Mouse (Mus musculus): ENCODE data around the gene Actbl2. TPM values are rescaled to one million over a fixed set of nuclear protein-coding genes. Genes with fewer than 3 reads are reported as not detected.

Actbl2 gene
- polyA plus RNA-seq, 1 experiment from 2014 or later: not detected

DNA sequence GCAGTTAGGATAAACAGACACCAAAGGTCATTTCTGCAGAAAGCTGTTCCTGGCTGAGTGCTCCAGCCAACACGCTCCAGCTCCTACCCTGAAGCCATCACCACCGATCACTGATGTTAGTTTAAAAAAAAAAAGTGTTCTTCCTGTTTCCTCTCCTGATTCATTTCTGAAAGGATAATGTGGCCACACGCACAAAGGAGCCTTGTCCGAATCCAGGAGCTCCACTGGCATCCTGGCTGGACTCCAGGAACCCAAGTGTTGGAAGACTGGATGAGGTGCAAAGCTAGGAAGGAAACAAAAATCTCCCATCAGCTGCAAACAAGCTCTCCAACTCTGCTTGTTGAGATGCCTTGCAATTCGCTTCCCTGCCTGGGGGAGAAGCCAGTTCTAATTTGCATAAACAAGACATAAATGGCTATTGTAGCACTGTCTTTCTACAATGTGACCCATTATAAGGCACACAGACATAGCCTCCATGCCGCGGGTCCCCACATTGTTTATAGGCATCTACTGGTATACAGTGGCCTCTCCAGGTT is 37.2 kb downstream of the Actbl2 start:
- no peaks in the 10 kb centered on the region for H3K9me3 ChIP-seq (ENCODE audit: control insufficient read depth, low read length)
- H3K4me3 ChIP-seq (replicated peaks; ENCODE audit: low read length): no peak overlapping the region
- no peaks in the 10 kb centered on the region for H3K4me1 ChIP-seq (replicated peaks; ENCODE audit: control insufficient read depth, insufficient read depth, low read length)
- peak; percentile 72 for ATAC-seq
- WGBS: 23% methylated on average over 7 of the region's 7 CpGs
- no peak overlapping the region; the same call in 1 of the 2 replicates for H3K4me2 ChIP-seq (ENCODE audit: low read length)
- peak overlapping the region; percentile 18; the same call in 1 of the 2 replicates for H3K27ac ChIP-seq (ENCODE audit: low read length)
- H3K36me3 ChIP-seq (ENCODE audit: control insufficient read depth, insufficient read depth): no peaks in the 10 kb centered on the region
- H3K27me3 ChIP-seq (replicated peaks; ENCODE audit: control insufficient read depth, insufficient read depth, low read length): no peaks in the 10 kb centered on the region
- no peak overlapping the region for H3K9ac ChIP-seq (replicated peaks; ENCODE audit: low read depth, low read length)

DNA sequence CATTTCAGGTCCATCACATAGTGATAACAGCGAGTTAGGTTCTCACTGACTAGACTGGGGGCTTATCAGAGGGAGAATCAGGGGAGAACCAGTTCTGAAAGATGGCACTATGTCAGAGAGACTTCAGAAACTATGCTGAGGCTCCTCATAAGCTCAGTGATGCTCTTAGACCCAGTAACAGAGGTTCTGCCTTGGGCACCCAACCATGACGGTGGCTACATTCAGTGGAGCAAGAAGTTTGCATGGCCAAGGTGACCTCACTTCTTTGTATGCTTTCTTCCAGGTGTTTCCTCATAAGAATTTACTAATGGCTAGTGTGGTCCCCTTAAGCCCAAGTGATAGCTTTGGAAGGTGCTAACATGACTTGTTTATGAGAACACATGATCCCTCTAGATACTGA is 38.7 kb downstream of the Actbl2 start:
- no peak for ATAC-seq
- 95% methylated on average over 2 of the region's 2 CpGs for WGBS
- H3K4me2 ChIP-seq (ENCODE audit: low read length): no peak overlapping the region

DNA sequence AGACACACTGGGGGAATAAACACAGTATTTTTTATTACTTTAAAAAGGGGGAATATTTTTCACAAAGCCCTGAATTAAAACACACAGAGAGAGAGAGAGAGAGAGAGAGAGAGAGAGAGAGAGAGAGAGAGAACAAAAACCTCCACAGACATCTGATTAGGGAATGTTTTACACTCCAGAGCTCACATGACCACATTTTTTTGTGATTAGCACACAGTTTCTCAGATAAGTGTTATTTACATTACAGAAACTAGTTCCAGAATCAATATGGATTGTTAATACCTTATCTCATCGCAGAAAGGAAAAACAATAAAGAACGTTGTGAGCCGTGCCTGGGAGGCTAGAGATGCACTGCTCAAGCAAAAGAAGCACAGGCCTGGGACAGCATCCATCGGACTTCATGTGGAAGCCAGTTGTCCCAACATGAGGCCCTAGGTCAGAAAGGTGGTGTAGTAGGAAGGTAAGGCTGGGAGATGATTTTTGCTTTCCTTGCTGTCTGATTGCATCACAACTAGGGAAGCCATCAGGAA is 40.2 kb downstream of the Actbl2 start:
- Histone ChIP-seq H3K4me2 (ENCODE audit: low read length) (no peak overlapping the region), H3K27ac (ENCODE audit: low read length) (no peak overlapping the region), H3K27me3 (replicated peaks; ENCODE audit: control insufficient read depth, insufficient read depth, low read length) (no peaks in the 10 kb centered on the region), H3K9me3 (ENCODE audit: control insufficient read depth, low read length) (no peaks in the 10 kb centered on the region), H3K4me1 (replicated peaks; ENCODE audit: control insufficient read depth, insufficient read depth, low read length) (no peaks in the 10 kb centered on the region), H3K36me3 (ENCODE audit: control insufficient read depth, insufficient read depth) (no peaks in the 10 kb centered on the region), H3K4me3 (replicated peaks; ENCODE audit: low read length) (no peak overlapping the region), H3K9ac (replicated peaks; ENCODE audit: low read depth, low read length) (no peak overlapping the region)
- WGBS: 78% methylated on average over 4 of the region's 4 CpGs
- ATAC-seq: no peak

More for the DNA sequence above, 38.7 kb downstream of the Actbl2 start:
- Histone ChIP-seq H3K4me3 (replicated peaks; ENCODE audit: low read length) (no peak overlapping the region), H3K9ac (replicated peaks; ENCODE audit: low read depth, low read length) (no peak overlapping the region), H3K36me3 (ENCODE audit: control insufficient read depth, insufficient read depth) (no peaks in the 10 kb centered on the region), H3K27ac (ENCODE audit: low read length) (no peak overlapping the region), H3K4me1 (replicated peaks; ENCODE audit: control insufficient read depth, insufficient read depth, low read length) (no peaks in the 10 kb centered on the region), H3K27me3 (replicated peaks; ENCODE audit: control insufficient read depth, insufficient read depth, low read length) (no peaks in the 10 kb centered on the region), H3K9me3 (ENCODE audit: control insufficient read depth, low read length) (no peaks in the 10 kb centered on the region)

DNA sequence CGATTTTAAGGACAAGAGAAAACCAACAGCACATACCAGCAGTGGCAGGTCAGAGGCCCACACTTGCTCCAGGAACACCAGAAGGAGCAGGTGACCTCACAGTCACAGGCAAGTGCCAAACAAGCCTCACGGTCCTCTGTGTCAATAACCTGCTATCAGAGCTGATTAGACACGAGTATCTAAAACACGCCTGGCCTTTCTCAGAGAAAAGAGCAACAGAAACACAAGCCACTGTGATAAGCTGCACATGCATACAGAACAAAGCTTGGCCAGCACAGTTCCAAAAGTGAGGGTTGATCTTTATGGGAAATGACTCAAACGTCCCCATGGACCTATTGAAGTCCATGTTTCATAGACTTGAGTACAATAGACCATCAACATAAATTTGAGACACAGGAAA is 41.2 kb downstream of the Actbl2 start:
- H3K9ac ChIP-seq (replicated peaks; ENCODE audit: low read depth, low read length): no peak overlapping the region
- H3K36me3 ChIP-seq (ENCODE audit: control insufficient read depth, insufficient read depth): no peaks in the 10 kb centered on the region
- H3K27me3 ChIP-seq (replicated peaks; ENCODE audit: control insufficient read depth, insufficient read depth, low read length): no peaks in the 10 kb centered on the region
- no peak for ATAC-seq
- WGBS: 76% methylated on average over 5 of the region's 5 CpGs
- no peaks in the 10 kb centered on the region for H3K9me3 ChIP-seq (ENCODE audit: control insufficient read depth, low read length)
- H3K27ac ChIP-seq (ENCODE audit: low read length): no peak overlapping the region
- H3K4me3 ChIP-seq (replicated peaks; ENCODE audit: low read length): no peak overlapping the region
- no peaks in the 10 kb centered on the region for H3K4me1 ChIP-seq (replicated peaks; ENCODE audit: control insufficient read depth, insufficient read depth, low read length)
- no peak overlapping the region for H3K4me2 ChIP-seq (ENCODE audit: low read length)

DNA sequence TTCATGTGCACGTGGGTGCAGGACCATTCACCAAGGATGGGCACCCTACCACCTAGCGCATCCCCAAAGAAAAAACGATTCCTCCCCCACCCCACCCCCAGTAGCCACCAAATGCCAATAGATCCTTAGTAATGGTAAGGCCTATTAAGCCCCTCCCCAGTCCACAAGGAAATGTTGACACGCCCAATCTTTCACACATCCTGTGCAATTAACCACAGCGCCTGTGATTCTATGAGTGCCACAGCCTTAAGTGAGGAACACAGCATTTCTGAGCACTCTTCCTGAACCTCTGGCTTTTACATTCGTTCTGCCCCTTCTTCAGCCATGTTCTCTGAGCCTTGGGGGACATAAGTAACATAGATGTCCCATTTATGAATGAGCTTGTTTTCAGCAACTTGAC is 42.8 kb downstream of the Actbl2 start:
- Histone ChIP-seq H3K27me3 (replicated peaks; ENCODE audit: control insufficient read depth, insufficient read depth, low read length) (no peaks in the 10 kb centered on the region), H3K4me3 (replicated peaks; ENCODE audit: low read length) (no peak overlapping the region), H3K9me3 (ENCODE audit: control insufficient read depth, low read length) (no peaks in the 10 kb centered on the region), H3K9ac (replicated peaks; ENCODE audit: low read depth, low read length) (no peak overlapping the region), H3K4me2 (ENCODE audit: low read length) (no peak overlapping the region), H3K27ac (ENCODE audit: low read length) (no peak overlapping the region), H3K4me1 (replicated peaks; ENCODE audit: control insufficient read depth, insufficient read depth, low read length) (no peaks in the 10 kb centered on the region), H3K36me3 (ENCODE audit: control insufficient read depth, insufficient read depth) (no peaks in the 10 kb centered on the region)
- ATAC-seq: no peak
- WGBS: 89% methylated on average over 6 of the region's 6 CpGs

DNA sequence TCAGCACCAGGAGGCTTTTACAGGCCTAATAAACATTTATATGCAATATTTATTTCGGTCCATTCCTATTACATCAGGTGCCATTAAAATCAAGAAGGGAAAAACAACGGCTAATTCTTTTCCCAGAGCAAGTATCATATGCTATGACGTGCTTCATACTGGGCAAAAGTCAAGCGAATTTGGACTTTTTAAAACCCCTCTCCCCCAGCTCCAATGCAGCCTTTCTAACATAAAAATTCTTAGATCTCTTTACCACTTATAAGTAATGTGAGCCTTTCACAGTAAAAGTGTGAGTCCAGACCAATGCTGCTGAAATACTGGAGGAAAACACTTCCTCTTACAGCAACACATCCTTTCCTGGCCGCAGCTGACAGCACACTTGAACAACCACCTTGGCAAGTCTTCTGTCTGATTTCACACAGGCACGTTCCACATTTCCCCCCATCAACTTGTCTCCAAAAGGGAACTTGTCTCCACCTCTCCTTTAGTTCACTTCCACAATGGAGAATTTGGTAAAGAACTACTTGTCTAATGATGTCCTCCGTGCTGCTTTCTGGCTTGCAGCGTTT is 44.4 kb downstream of the Actbl2 start:
- H3K9me3 ChIP-seq (ENCODE audit: control insufficient read depth, low read length): no peaks in the 10 kb centered on the region
- no peaks in the 10 kb centered on the region for H3K4me1 ChIP-seq (replicated peaks; ENCODE audit: control insufficient read depth, insufficient read depth, low read length)
- WGBS: 85% methylated on average over 8 of the region's 8 CpGs
- no peaks in the 10 kb centered on the region for H3K27me3 ChIP-seq (replicated peaks; ENCODE audit: control insufficient read depth, insufficient read depth, low read length)
- no peak overlapping the region for H3K9ac ChIP-seq (replicated peaks; ENCODE audit: low read depth, low read length)
- H3K36me3 ChIP-seq (ENCODE audit: control insufficient read depth, insufficient read depth): no peaks in the 10 kb centered on the region
- H3K4me3 ChIP-seq (replicated peaks; ENCODE audit: low read length): no peak overlapping the region
- no peak overlapping the region for H3K4me2 ChIP-seq (ENCODE audit: low read length)
- ATAC-seq: no peak
- no peak overlapping the region for H3K27ac ChIP-seq (ENCODE audit: low read length)

DNA sequence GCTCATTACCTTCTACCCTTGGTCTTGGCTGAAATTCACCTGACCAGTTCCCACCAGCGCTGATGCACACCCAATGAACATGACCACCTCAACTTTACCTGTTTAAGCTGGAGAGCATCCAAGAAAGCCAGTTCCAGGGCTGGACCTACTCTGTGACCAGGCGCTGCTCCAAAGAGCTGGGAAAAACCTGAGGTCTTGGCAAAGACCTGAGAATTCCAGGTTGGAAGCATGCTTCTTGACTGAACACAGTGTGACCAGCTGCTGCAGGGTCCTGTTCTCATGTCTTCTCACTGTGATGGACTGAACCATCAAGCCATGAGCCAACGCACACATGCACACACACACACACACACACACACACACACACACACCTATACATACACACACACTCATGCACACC is 46.0 kb downstream of the Actbl2 start:
- Histone ChIP-seq H3K9me3 (ENCODE audit: control insufficient read depth, low read length) (no peaks in the 10 kb centered on the region), H3K27ac (ENCODE audit: low read length) (no peak overlapping the region), H3K4me3 (replicated peaks; ENCODE audit: low read length) (no peak overlapping the region), H3K4me2 (ENCODE audit: low read length) (no peak overlapping the region), H3K36me3 (ENCODE audit: control insufficient read depth, insufficient read depth) (no peaks in the 10 kb centered on the region), H3K4me1 (replicated peaks; ENCODE audit: control insufficient read depth, insufficient read depth, low read length) (no peaks in the 10 kb centered on the region), H3K27me3 (replicated peaks; ENCODE audit: control insufficient read depth, insufficient read depth, low read length) (no peaks in the 10 kb centered on the region), H3K9ac (replicated peaks; ENCODE audit: low read depth, low read length) (no peak overlapping the region)
- no peak for ATAC-seq
- 87% methylated on average over 3 of the region's 3 CpGs for WGBS

DNA sequence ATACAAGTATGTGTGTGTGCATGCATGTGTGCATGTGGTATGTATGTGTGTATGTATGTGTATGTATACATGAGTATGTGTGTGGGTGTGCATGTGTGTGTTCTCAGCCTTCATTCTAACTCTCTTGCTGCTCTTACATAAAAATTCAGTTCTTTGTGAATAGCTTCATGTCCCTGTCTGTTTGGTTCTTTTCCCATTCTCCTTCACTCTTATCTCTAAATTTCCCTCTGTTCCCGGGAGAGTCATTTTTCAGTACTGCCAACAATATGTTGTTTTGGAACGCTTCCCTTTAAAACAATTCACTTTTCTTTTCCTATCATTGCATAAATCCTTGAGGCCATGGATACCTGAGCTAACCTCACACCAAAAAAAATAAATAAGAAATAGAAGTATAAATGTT is 46.6 kb downstream of the Actbl2 start:
- Histone ChIP-seq H3K4me2 (ENCODE audit: low read length) (no peak overlapping the region), H3K9ac (replicated peaks; ENCODE audit: low read depth, low read length) (no peak overlapping the region), H3K27ac (ENCODE audit: low read length) (no peak overlapping the region), H3K27me3 (replicated peaks; ENCODE audit: control insufficient read depth, insufficient read depth, low read length) (no peaks in the 10 kb centered on the region), H3K36me3 (ENCODE audit: control insufficient read depth, insufficient read depth) (no peaks in the 10 kb centered on the region), H3K9me3 (ENCODE audit: control insufficient read depth, low read length) (no peaks in the 10 kb centered on the region), H3K4me3 (replicated peaks; ENCODE audit: low read length) (no peak overlapping the region), H3K4me1 (replicated peaks; ENCODE audit: control insufficient read depth, insufficient read depth, low read length) (no peaks in the 10 kb centered on the region)
- no peak for ATAC-seq
- 66% methylated on average over 2 of the region's 2 CpGs for WGBS

DNA sequence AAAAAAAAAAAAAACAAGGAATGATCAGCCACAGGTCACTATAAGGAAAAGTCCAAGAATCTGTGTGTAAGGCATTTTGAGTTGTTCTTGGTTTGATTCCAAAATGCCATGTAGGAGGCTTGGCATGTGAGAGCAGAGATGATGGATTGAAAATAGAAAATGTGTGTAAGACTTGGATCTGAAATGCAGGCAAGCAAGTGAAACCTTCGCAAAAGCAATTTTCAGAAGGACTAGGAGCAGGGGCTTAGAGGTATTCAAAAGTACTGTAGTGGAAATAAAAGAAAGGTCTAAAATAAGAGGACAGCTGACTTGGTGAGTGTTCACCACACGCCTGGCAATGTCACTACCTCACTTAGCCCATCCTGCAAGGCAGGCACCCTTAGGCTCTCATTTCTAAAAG is 49.4 kb downstream of the Actbl2 start:
- Histone ChIP-seq H3K9me3 (ENCODE audit: control insufficient read depth, low read length) (no peaks in the 10 kb centered on the region), H3K9ac (replicated peaks; ENCODE audit: low read depth, low read length) (no peak overlapping the region), H3K36me3 (ENCODE audit: control insufficient read depth, insufficient read depth) (no peaks in the 10 kb centered on the region), H3K4me2 (ENCODE audit: low read length) (no peak overlapping the region), H3K4me1 (replicated peaks; ENCODE audit: control insufficient read depth, insufficient read depth, low read length) (no peaks in the 10 kb centered on the region), H3K4me3 (replicated peaks; ENCODE audit: low read length) (no peak overlapping the region), H3K27ac (ENCODE audit: low read length) (no peak overlapping the region), H3K27me3 (replicated peaks; ENCODE audit: control insufficient read depth, insufficient read depth, low read length) (no peaks in the 10 kb centered on the region)
- ATAC-seq: no peak
- 65% methylated on average over 2 of the region's 2 CpGs for WGBS

DNA sequence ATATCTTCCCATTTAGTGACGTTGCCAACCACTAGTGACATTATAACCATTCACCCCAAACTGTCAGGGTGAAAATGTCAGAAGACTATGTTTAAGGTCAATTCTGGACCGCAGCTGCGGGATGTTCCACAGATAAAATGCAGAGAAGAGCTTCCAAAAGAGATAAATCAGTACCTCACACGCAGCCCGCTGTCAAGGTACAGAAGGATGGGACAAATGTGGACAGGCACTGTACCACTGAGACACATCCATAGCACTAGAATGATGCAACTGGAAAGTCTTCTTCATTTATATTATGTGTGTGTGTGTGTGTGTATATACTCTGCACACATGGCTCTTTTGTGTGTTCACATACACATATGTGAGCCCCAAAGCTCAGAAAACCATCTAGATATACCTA is 49.9 kb downstream of the Actbl2 start:
- Histone ChIP-seq H3K27me3 (replicated peaks; ENCODE audit: control insufficient read depth, insufficient read depth, low read length) (no peaks in the 10 kb centered on the region), H3K4me1 (replicated peaks; ENCODE audit: control insufficient read depth, insufficient read depth, low read length) (peaks cover 1% of the 10 kb centered on the region), H3K4me3 (replicated peaks; ENCODE audit: low read length) (no peak overlapping the region), H3K9ac (replicated peaks; ENCODE audit: low read depth, low read length) (no peak overlapping the region), H3K27ac (ENCODE audit: low read length) (no peak overlapping the region), H3K36me3 (ENCODE audit: control insufficient read depth, insufficient read depth) (no peaks in the 10 kb centered on the region), H3K4me2 (ENCODE audit: low read length) (no peak overlapping the region), H3K9me3 (ENCODE audit: control insufficient read depth, low read length) (no peaks in the 10 kb centered on the region)
- no peak for ATAC-seq
- 92% methylated on average over 5 of the region's 5 CpGs for WGBS

All from forebrain, embryonic 16.5 days (tissue).